Mouse (Mus musculus): ENCODE data around the gene Prkca. TPM values are rescaled to one million over a fixed set of nuclear protein-coding genes. Genes with fewer than 3 reads are reported as not detected.

Gene Prkca
- polyA plus RNA-seq, 1 experiment = 43.2 TPM

- H3K27ac ChIP-seq (ENCODE audit: insufficient read depth, low read length) = no peak overlapping the region
- H3K4me1 ChIP-seq (ENCODE audit: control insufficient read depth, insufficient read depth, low read length) = no peaks in the 10 kb centered on the region
- no peak overlapping the region for H3K4me3 ChIP-seq (ENCODE audit: insufficient read depth, low read length)
- TF ChIP-seq CTCF (IDR thresholded peaks at IDR 0.05; ENCODE audit: borderline replicate concordance, insufficient read depth, low read length) = no peak
Measured at GRCm38 (mm10) chr11:108034376-108034775, 309.4 kb downstream of the Prkca start.

GRCm38 (mm10) chr11:108032568-108032967, 311.2 kb downstream of the Prkca start:
- TF ChIP-seq POLR2A (IDR thresholded peaks at IDR 0.05; ENCODE audit: low read depth, low read length) (no peak), CTCF (IDR thresholded peaks at IDR 0.05; ENCODE audit: borderline replicate concordance, insufficient read depth, low read length) (no peak)
- Histone ChIP-seq H3K4me3 (ENCODE audit: insufficient read depth, low read length) (no peak overlapping the region), H3K4me1 (ENCODE audit: control insufficient read depth, insufficient read depth, low read length) (no peaks in the 10 kb centered on the region), H3K27ac (ENCODE audit: insufficient read depth, low read length) (no peak overlapping the region)

- Histone ChIP-seq H3K4me3 (ENCODE audit: insufficient read depth, low read length) (no peak overlapping the region), H3K27ac (ENCODE audit: insufficient read depth, low read length) (no peak overlapping the region), H3K4me1 (ENCODE audit: control insufficient read depth, insufficient read depth, low read length) (peaks cover under 1% of the 10 kb centered on the region; the same call in 1 of the 2 replicates)
- peak; percentile 74; the same call in 1 of the 2 replicates for TF ChIP-seq CTCF (IDR thresholded peaks at IDR 0.05; ENCODE audit: borderline replicate concordance, insufficient read depth, low read length)
- no peak for TF ChIP-seq POLR2A (IDR thresholded peaks at IDR 0.05; ENCODE audit: low read depth, low read length)
Measured at GRCm38 (mm10) chr11:108030956-108031604, 312.6 kb downstream of the Prkca start.

GRCm38 (mm10) chr11:108029321-108029720, 314.4 kb downstream of the Prkca start:
- Histone ChIP-seq H3K4me1 (ENCODE audit: control insufficient read depth, insufficient read depth, low read length) (peaks cover 2% of the 10 kb centered on the region; the same call in 1 of the 2 replicates), H3K4me3 (ENCODE audit: insufficient read depth, low read length) (no peak overlapping the region), H3K27ac (ENCODE audit: insufficient read depth, low read length) (no peak overlapping the region)
- TF ChIP-seq POLR2A (IDR thresholded peaks at IDR 0.05; ENCODE audit: low read depth, low read length) (no peak), CTCF (IDR thresholded peaks at IDR 0.05; ENCODE audit: borderline replicate concordance, insufficient read depth, low read length) (no peak)

- Histone ChIP-seq H3K27ac (ENCODE audit: insufficient read depth, low read length) (no peak overlapping the region), H3K4me1 (ENCODE audit: control insufficient read depth, insufficient read depth, low read length) (peaks cover 2% of the 10 kb centered on the region; the same call in 1 of the 2 replicates), H3K4me3 (ENCODE audit: insufficient read depth, low read length) (no peak overlapping the region)
- no peak for TF ChIP-seq POLR2A (IDR thresholded peaks at IDR 0.05; ENCODE audit: low read depth, low read length)
- no peak for TF ChIP-seq CTCF (IDR thresholded peaks at IDR 0.05; ENCODE audit: borderline replicate concordance, insufficient read depth, low read length)
Measured at GRCm38 (mm10) chr11:108028398-108028797, 315.3 kb downstream of the Prkca start.

- no peak overlapping the region for H3K27ac ChIP-seq (ENCODE audit: insufficient read depth, low read length)
- no peak overlapping the region for H3K4me3 ChIP-seq (ENCODE audit: insufficient read depth, low read length)
- H3K4me1 ChIP-seq (ENCODE audit: control insufficient read depth, insufficient read depth, low read length) = peaks cover 2% of the 10 kb centered on the region; the same call in 1 of the 2 replicates
- TF ChIP-seq CTCF (IDR thresholded peaks at IDR 0.05; ENCODE audit: borderline replicate concordance, insufficient read depth, low read length) (no peak), POLR2A (IDR thresholded peaks at IDR 0.05; ENCODE audit: low read depth, low read length) (no peak)
Measured at GRCm38 (mm10) chr11:108025726-108026425, 317.9 kb downstream of the Prkca start.

GRCm38 (mm10) chr11:108023188-108023587, 320.5 kb downstream of the Prkca start:
- Histone ChIP-seq H3K4me1 (ENCODE audit: control insufficient read depth, insufficient read depth, low read length) (peaks cover 2% of the 10 kb centered on the region; the same call in 1 of the 2 replicates), H3K4me3 (ENCODE audit: insufficient read depth, low read length) (no peak overlapping the region), H3K27ac (ENCODE audit: insufficient read depth, low read length) (no peak overlapping the region)
- TF ChIP-seq CTCF (IDR thresholded peaks at IDR 0.05; ENCODE audit: borderline replicate concordance, insufficient read depth, low read length) = no peak
- TF ChIP-seq POLR2A (IDR thresholded peaks at IDR 0.05; ENCODE audit: low read depth, low read length) = no peak

GRCm38 (mm10) chr11:108020889-108021288, 322.8 kb downstream of the Prkca start:
- Histone ChIP-seq H3K4me1 (ENCODE audit: control insufficient read depth, insufficient read depth, low read length) (no peaks in the 10 kb centered on the region), H3K4me3 (ENCODE audit: insufficient read depth, low read length) (no peak overlapping the region), H3K27ac (ENCODE audit: insufficient read depth, low read length) (no peak overlapping the region)
- TF ChIP-seq POLR2A (IDR thresholded peaks at IDR 0.05; ENCODE audit: low read depth, low read length) = no peak
- no peak for TF ChIP-seq CTCF (IDR thresholded peaks at IDR 0.05; ENCODE audit: borderline replicate concordance, insufficient read depth, low read length)

- Histone ChIP-seq H3K27ac (ENCODE audit: insufficient read depth, low read length) (no peak overlapping the region), H3K4me1 (ENCODE audit: control insufficient read depth, insufficient read depth, low read length) (peaks cover 8% of the 10 kb centered on the region; the same call in 1 of the 2 replicates), H3K4me3 (ENCODE audit: insufficient read depth, low read length) (no peak overlapping the region)
- TF ChIP-seq CTCF (IDR thresholded peaks at IDR 0.05; ENCODE audit: borderline replicate concordance, insufficient read depth, low read length) (no peak), POLR2A (IDR thresholded peaks at IDR 0.05; ENCODE audit: low read depth, low read length) (no peak)
Measured at GRCm38 (mm10) chr11:108015284-108015683, 328.4 kb downstream of the Prkca start.

- H3K4me3 ChIP-seq (ENCODE audit: insufficient read depth, low read length) = no peak overlapping the region
- peaks cover 8% of the 10 kb centered on the region; the same call in 1 of the 2 replicates for H3K4me1 ChIP-seq (ENCODE audit: control insufficient read depth, insufficient read depth, low read length)
- no peak overlapping the region for H3K27ac ChIP-seq (ENCODE audit: insufficient read depth, low read length)
- TF ChIP-seq CTCF (IDR thresholded peaks at IDR 0.05; ENCODE audit: borderline replicate concordance, insufficient read depth, low read length) = no peak
- no peak for TF ChIP-seq POLR2A (IDR thresholded peaks at IDR 0.05; ENCODE audit: low read depth, low read length)
Measured at GRCm38 (mm10) chr11:108013390-108013789, 330.3 kb downstream of the Prkca start.
